Mouse (Mus musculus) stomach, embryonic 16.5 days (tissue): Measurements from ENCODE around the gene Dlec1. TPM values are rescaled to one million over a fixed set of nuclear protein-coding genes. Genes with fewer than 3 reads are reported as not detected.

Experiments
- ATAC-seq: fragments of 200-750 bp; cut with Nextera tagmentation; 2 replicates; pipeline ENCODE4 v1.8.0; 2017; ENCODE audit warnings: moderate number of reproducible peaks, moderate TSS enrichment; ENCODE audit not compliant: insufficient read depth, low FRiP score
- H3K27ac ChIP-seq: fragments of 300-500 bp; sonication (generic); 2 replicates; pipeline ENCODE4 v1.5.1; 2014; ENCODE audit warnings: low read length
- H3K27me3 ChIP-seq: fragments of 300-500 bp; sonication (generic); 2 replicates; pipeline ENCODE4 v1.6.1; 2014; ENCODE audit warnings: low read length, control low read depth, mixed read lengths; ENCODE audit not compliant: control insufficient read depth, insufficient read depth
- H3K36me3 ChIP-seq: fragments of 300-500 bp; sonication (generic); 2 replicates; pipeline ENCODE4 v1.6.1; 2014; ENCODE audit warnings: low read length; ENCODE audit not compliant: control insufficient read depth, insufficient read depth
- H3K4me1 ChIP-seq: fragments of 300-500 bp; sonication (generic); 2 replicates; pipeline ENCODE4 v1.6.1; 2014; ENCODE audit warnings: low read length, control low read depth, mixed read lengths; ENCODE audit not compliant: control insufficient read depth, insufficient read depth
- H3K4me2 ChIP-seq: fragments of 300-500 bp; sonication (generic); 2 replicates; pipeline ENCODE4 v1.6.1; 2014; ENCODE audit warnings: low read depth, low read length, mixed read lengths
- H3K4me3 ChIP-seq: fragments of 300-500 bp; sonication (generic); replicated peaks from 2 replicates; pipeline ENCODE4 v1.5.1; 2014; ENCODE audit warnings: mild to moderate bottlenecking, low read length
- H3K9ac ChIP-seq: fragments of 300-500 bp; sonication (generic); 2 replicates; pipeline ENCODE4 v1.6.1; 2014; ENCODE audit warnings: low read length
- H3K9me3 ChIP-seq: fragments of 300-500 bp; sonication (generic); replicated peaks from 2 replicates; pipeline ENCODE4 v1.6.1; 2016; ENCODE audit warnings: low read length, control low read depth; ENCODE audit not compliant: control insufficient read depth
- WGBS: fragments of 180-500 bp; shearing (Covaris S2); extraction: QIAGEN DNeasy Blood & Tissue Kit; methylation state at CpG from one replicate; pipeline ENCODE4 v1.1.7; 2014; 5-methylcytosine and 5-hydroxymethylcytosine counted together
- polyA plus RNA-seq: library from polyadenylated mRNA; unstranded; fragments of >200 nt; fragmentation: Nextera tagmentation; extraction: Ambion mirVana; gene quantifications from 2 replicates; pipeline ENCODE4 v1.2.1, GENCODE M21; 2015

Dlec1 gene
- polyA plus RNA-seq, 1 experiment from 2014 or later: 0.77 TPM

GRCm38 (mm10) chr9:119119409-119120167 lies 17.3 kb downstream of the Dlec1 start:
- Histone ChIP-seq H3K4me2 (no peak overlapping the region), H3K4me1 (no peaks in the 10 kb centered on the region), H3K9ac (no peak overlapping the region), H3K4me3 (no peak overlapping the region), H3K27me3 (no peaks in the 10 kb centered on the region), H3K9me3 (no peaks in the 10 kb centered on the region), H3K27ac (no peak overlapping the region), H3K36me3 (no peaks in the 10 kb centered on the region)
- 85% methylated on average over 19 of the region's 19 CpGs for WGBS
- ATAC-seq: no peak

- Histone ChIP-seq H3K9ac (no peak overlapping the region), H3K27me3 (no peaks in the 10 kb centered on the region), H3K4me3 (no peak overlapping the region), H3K36me3 (no peaks in the 10 kb centered on the region), H3K9me3 (no peaks in the 10 kb centered on the region), H3K4me2 (no peak overlapping the region), H3K4me1 (no peaks in the 10 kb centered on the region), H3K27ac (no peak overlapping the region)
- ATAC-seq: no peak
- 67% methylated on average over 3 of the region's 3 CpGs for WGBS
Observed at GRCm38 (mm10) chr9:119120168-119120560, 17.9 kb downstream of the Dlec1 start.

DNA sequence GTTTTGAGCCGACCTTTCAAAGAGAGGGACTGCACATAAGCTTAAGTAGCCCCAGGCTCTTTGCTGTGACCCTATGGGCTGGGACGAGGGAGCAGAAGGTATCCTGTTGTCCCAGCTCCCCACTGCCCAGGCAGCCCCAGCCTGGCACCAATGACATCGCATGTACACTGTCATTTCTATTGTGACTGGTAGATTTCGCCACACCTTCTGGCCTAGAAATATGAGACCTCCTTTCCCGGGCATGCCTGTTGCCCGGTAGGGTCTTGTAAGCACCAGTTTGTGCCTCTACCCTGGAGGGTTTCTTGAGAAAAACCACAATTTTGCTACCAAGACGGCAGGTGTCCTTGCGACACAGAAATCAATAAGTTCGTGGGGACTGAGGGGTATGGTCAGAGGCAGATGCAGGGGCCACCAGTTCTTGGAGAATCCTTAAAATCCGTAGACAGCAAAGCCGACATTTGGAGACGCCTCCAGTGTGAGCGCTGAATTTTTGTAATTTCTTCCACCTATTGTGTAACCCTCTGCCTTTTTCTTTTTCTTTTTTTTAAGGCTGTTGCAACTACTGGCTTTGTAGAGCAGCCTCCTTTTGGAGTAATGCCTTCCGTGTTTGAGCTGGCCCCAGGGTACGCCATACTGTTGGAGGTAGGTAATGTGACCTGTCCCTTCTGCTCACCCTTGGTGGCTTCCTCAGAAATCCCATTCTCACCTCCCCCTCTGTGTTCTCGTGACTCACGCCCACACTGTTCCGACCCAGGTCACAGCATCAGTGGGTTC lies 20.5 kb downstream of the Dlec1 start:
- no peak overlapping the region for H3K4me3 ChIP-seq
- WGBS: 81% methylated on average over 18 of the region's 18 CpGs
- H3K9ac ChIP-seq: no peak overlapping the region
- no peak for ATAC-seq
- no peak overlapping the region for H3K27ac ChIP-seq
- no peaks in the 10 kb centered on the region for H3K27me3 ChIP-seq
- no peaks in the 10 kb centered on the region for H3K9me3 ChIP-seq
- H3K4me2 ChIP-seq: no peak overlapping the region
- no peaks in the 10 kb centered on the region for H3K36me3 ChIP-seq
- no peaks in the 10 kb centered on the region for H3K4me1 ChIP-seq

- Histone ChIP-seq H3K4me3 (no peak overlapping the region), H3K36me3 (no peaks in the 10 kb centered on the region), H3K27ac (no peak overlapping the region), H3K9ac (no peak overlapping the region), H3K4me2 (no peak overlapping the region), H3K9me3 (no peaks in the 10 kb centered on the region), H3K4me1 (no peaks in the 10 kb centered on the region), H3K27me3 (no peaks in the 10 kb centered on the region)
- ATAC-seq: no peak
- 72% methylated on average over 12 of the region's 12 CpGs for WGBS
Observed at GRCm38 (mm10) chr9:119128436-119129181, 26.3 kb downstream of the Dlec1 start.

DNA sequence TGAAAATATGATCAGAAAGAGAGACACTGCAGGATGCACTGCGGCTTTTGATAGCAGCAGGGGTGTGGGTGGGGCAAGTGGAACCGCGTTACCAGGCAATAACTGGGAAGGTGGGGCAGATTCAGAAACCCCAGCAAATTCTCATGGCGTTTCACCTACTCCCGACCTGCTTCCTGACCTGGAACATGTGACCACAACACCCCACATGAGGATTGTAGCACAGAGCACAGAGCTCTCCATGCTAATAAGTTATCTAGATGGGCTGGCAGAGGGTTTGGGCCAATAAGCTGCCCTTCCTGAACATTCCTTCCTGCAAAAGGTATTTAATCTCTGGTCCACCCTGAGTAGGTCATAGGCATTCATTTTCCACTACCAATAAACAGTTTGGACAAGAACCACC lies 28.4 kb downstream of the Dlec1 start:
- no peak overlapping the region for H3K4me3 ChIP-seq

DNA sequence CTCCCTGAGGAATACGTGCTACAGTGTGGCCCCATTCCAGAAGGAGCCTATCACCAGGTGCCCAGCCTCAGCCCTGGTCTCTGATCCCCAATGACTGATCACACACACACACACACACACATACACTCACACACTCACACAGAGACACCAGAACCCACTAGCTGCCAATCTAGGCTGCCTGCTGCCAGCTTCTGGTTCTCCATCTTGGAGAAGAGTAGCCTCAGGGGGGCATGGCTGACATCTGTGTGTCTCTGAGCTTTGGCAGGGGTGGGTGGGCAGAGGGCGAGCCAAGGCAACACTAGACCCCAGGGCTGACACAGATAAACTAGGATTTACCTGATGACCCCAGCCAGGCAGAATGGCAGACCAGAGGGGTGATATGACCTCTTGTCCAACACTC lies 36.6 kb downstream of the Dlec1 start:
- H3K36me3 ChIP-seq: no peaks in the 10 kb centered on the region
- WGBS: 59% methylated on average over 2 of the region's 2 CpGs
- no peaks in the 10 kb centered on the region for H3K27me3 ChIP-seq
- H3K4me3 ChIP-seq: no peak overlapping the region
- H3K9ac ChIP-seq: no peak overlapping the region
- H3K4me1 ChIP-seq: no peaks in the 10 kb centered on the region
- no peak for ATAC-seq
- H3K9me3 ChIP-seq: no peaks in the 10 kb centered on the region
- no peak overlapping the region for H3K4me2 ChIP-seq
- H3K27ac ChIP-seq: no peak overlapping the region

More for the DNA sequence above, 28.4 kb downstream of the Dlec1 start:
- Histone ChIP-seq H3K4me1 (no peaks in the 10 kb centered on the region), H3K27ac (no peak overlapping the region), H3K4me2 (no peak overlapping the region), H3K27me3 (no peaks in the 10 kb centered on the region), H3K9ac (no peak overlapping the region), H3K9me3 (no peaks in the 10 kb centered on the region), H3K36me3 (no peaks in the 10 kb centered on the region)
- no peak for ATAC-seq
- WGBS: 33% methylated on average over 5 of the region's 5 CpGs

- no peak overlapping the region for H3K27ac ChIP-seq
- no peak overlapping the region for H3K4me2 ChIP-seq
- H3K4me1 ChIP-seq: no peaks in the 10 kb centered on the region
- no peaks in the 10 kb centered on the region for H3K36me3 ChIP-seq
- WGBS: 74% methylated on average over 5 of the region's 5 CpGs
- H3K27me3 ChIP-seq: no peaks in the 10 kb centered on the region
- no peak overlapping the region for H3K4me3 ChIP-seq
- no peak overlapping the region for H3K9ac ChIP-seq
- ATAC-seq: no peak
- H3K9me3 ChIP-seq: no peaks in the 10 kb centered on the region
Observed at GRCm38 (mm10) chr9:119142066-119142465, 39.8 kb downstream of the Dlec1 start.

GRCm38 (mm10) chr9:119143372-119143771 lies 41.1 kb downstream of the Dlec1 start:
- Histone ChIP-seq H3K9me3 (no peaks in the 10 kb centered on the region), H3K36me3 (no peaks in the 10 kb centered on the region), H3K9ac (no peak overlapping the region), H3K27me3 (no peaks in the 10 kb centered on the region), H3K4me1 (no peaks in the 10 kb centered on the region), H3K4me2 (no peak overlapping the region), H3K27ac (no peak overlapping the region), H3K4me3 (no peak overlapping the region)
- 71% methylated on average over 9 of the region's 9 CpGs for WGBS
- ATAC-seq: no peak

DNA sequence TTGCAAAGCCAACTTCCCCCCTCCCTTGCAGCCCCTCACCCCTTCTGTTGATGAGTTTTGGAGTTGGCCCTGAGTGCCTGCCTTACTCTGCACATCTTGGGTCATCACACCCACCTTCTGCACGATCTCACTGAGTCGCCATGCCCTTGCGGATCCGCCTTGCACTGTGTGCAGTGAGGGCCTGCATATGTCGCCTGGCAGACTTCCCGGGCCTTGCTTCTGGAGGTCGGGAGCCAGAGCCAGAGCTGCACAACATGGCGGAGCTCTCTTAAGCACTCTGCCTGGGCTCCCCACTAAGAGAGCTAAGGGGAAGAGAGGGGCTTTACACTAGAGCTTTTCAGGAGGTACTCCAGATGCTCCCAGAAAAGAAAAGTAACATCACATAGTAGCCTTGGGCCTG lies 42.4 kb downstream of the Dlec1 start:
- Histone ChIP-seq H3K4me1 (no peaks in the 10 kb centered on the region), H3K27me3 (no peaks in the 10 kb centered on the region), H3K4me2 (no peak overlapping the region), H3K4me3 (no peak overlapping the region), H3K9me3 (no peaks in the 10 kb centered on the region), H3K36me3 (no peaks in the 10 kb centered on the region), H3K27ac (no peak overlapping the region), H3K9ac (no peak overlapping the region)
- no peak for ATAC-seq
- 73% methylated on average over 8 of the region's 8 CpGs for WGBS
